Mouse (Mus musculus) granulocyte monocyte progenitor cell, adult 5-6 weeks (primary cell): ENCODE results near the gene Ceacam2. TPM values are rescaled to one million over a fixed set of nuclear protein-coding genes. Genes with fewer than 3 reads are reported as not detected.
"Not testable (repeated sequence)": the region's sequence is repeated elsewhere in the genome, so short reads cannot be mapped to it uniquely, and the experiment has no call there.

Experiments used
- ATAC-seq: replicated peaks from 2 replicates; pipeline ENCODE4 v1.8.0; 2016; ENCODE audit warnings: mild to moderate bottlenecking, moderate TSS enrichment, inconsistent platforms; ENCODE audit not compliant: poor library complexity, severe bottlenecking
- total RNA-seq, 2 experiments: library from RNA; stranded (forward) in 1 of 2; stranded (reverse) in 1 of 2; fragments of 200-712, 200-1000 nt in 1 of 2; fragments of >200 nt in 1 of 2; fragmentation: Nextera tagmentation in 1 of 2; gene quantifications; 2 replicates each; pipeline ENCODE4 v1.2.3; 2014 to 2017

Ceacam2 gene
- total RNA-seq, 2 experiments from 2014 or later, result not detected

GRCm38 (mm10) chr7:25486186-25486585 is 53.5 kb downstream of the Ceacam2 start:
- ATAC-seq, result no peak

GRCm38 (mm10) chr7:25485061-25485460 is 54.6 kb downstream of the Ceacam2 start:
- no peak for ATAC-seq

GRCm38 (mm10) chr7:25483133-25483735 is 56.4 kb downstream of the Ceacam2 start:
- no peak for ATAC-seq

- ATAC-seq, result not testable (repeated sequence)
Observed at GRCm38 (mm10) chr7:25480791-25481190, 58.9 kb downstream of the Ceacam2 start.

GRCm38 (mm10) chr7:25479440-25479839 is 60.2 kb downstream of the Ceacam2 start:
- ATAC-seq, result peak; percentile 53

GRCm38 (mm10) chr7:25477752-25478093 is 61.9 kb downstream of the Ceacam2 start:
- peak; percentile 53 for ATAC-seq

- peak; percentile 92 for ATAC-seq
Observed at GRCm38 (mm10) chr7:25477091-25477751, 62.4 kb downstream of the Ceacam2 start, which contains the start of gene Ceacam1. TSS of gene Ceacam1 (minus strand) at chr7:25477603.

GRCm38 (mm10) chr7:25471821-25472220 is 67.8 kb downstream of the Ceacam2 start:
- not testable (repeated sequence) for ATAC-seq

Other genes starting within 250 kb of the Ceacam2 start
- 17.2 and 41.6 TPM in 2 replicates for gene Pafah1b3, start 241.9 kb downstream of the Ceacam2 start, total RNA-seq (2014; fragmentation: Nextera tagmentation)
- gene Pafah1b3, start 241.9 kb downstream of the Ceacam2 start, total RNA-seq (2017), result 16.1 and 17.4 TPM in 2 replicates
- not detected in 2 replicates for gene Prr19, start 238.4 kb downstream of the Ceacam2 start, total RNA-seq (2014; fragmentation: Nextera tagmentation)
- not detected in 2 replicates for gene Prr19, start 238.4 kb downstream of the Ceacam2 start, total RNA-seq (2017)
- not detected in 2 replicates for gene Tmem145, start 233.8 kb downstream of the Ceacam2 start, total RNA-seq (2014; fragmentation: Nextera tagmentation)
- not detected in 2 replicates for gene Tmem145, start 233.8 kb downstream of the Ceacam2 start, total RNA-seq (2017)
- 3.1 and 5.0 TPM in 2 replicates for gene Megf8, start 222.7 kb downstream of the Ceacam2 start, total RNA-seq (2014; fragmentation: Nextera tagmentation)
- gene Megf8, start 222.7 kb downstream of the Ceacam2 start, total RNA-seq (2017), result 3.2 and 4.0 TPM in 2 replicates
- not detected in 2 replicates for gene Cnfn, start 170.1 kb downstream of the Ceacam2 start, total RNA-seq (2014; fragmentation: Nextera tagmentation)
- gene Cnfn, start 170.1 kb downstream of the Ceacam2 start, total RNA-seq (2017), result not detected in 2 replicates
- 10.7 and 27.1 TPM in 2 replicates for gene Lipe, start 141.1 kb downstream of the Ceacam2 start, total RNA-seq (2014; fragmentation: Nextera tagmentation)
- gene Lipe, start 141.1 kb downstream of the Ceacam2 start, total RNA-seq (2017), result 6.1 and 6.2 TPM in 2 replicates
- gene Cxcl17, start 127.0 kb downstream of the Ceacam2 start, total RNA-seq (2014; fragmentation: Nextera tagmentation), result not detected in 2 replicates
- not detected in 2 replicates for gene Cxcl17, start 127.0 kb downstream of the Ceacam2 start, total RNA-seq (2017)
- 30.3 and 43.8 TPM in 2 replicates for gene Ceacam1, start 62.3 kb downstream of the Ceacam2 start, total RNA-seq (2014; fragmentation: Nextera tagmentation)
- 15.8 and 18.5 TPM in 2 replicates for gene Ceacam1, start 62.3 kb downstream of the Ceacam2 start, total RNA-seq (2017)
- not detected in 2 replicates for gene Erich4, start 76.0 kb upstream of the Ceacam2 start, total RNA-seq (2014; fragmentation: Nextera tagmentation)
- gene Erich4, start 76.0 kb upstream of the Ceacam2 start, total RNA-seq (2017), result not detected in 2 replicates
- 36.0 and 41.9 TPM in 2 replicates for gene Dmac2, start 79.6 kb upstream of the Ceacam2 start, total RNA-seq (2014; fragmentation: Nextera tagmentation)
- 35.6 and 39.0 TPM in 2 replicates for gene Dmac2, start 79.6 kb upstream of the Ceacam2 start, total RNA-seq (2017)
- 18.7 and 26.1 TPM in 2 replicates for gene B3gnt8, start 86.8 kb upstream of the Ceacam2 start, total RNA-seq (2014; fragmentation: Nextera tagmentation)
- gene B3gnt8, start 86.8 kb upstream of the Ceacam2 start, total RNA-seq (2017), result 14.6 and 22.9 TPM in 2 replicates
- gene Bckdha, start 119.1 kb upstream of the Ceacam2 start, total RNA-seq (2014; fragmentation: Nextera tagmentation), result 42.3 and 76.3 TPM in 2 replicates
- 59.8 and 64.6 TPM in 2 replicates for gene Bckdha, start 119.1 kb upstream of the Ceacam2 start, total RNA-seq (2017)
- gene Exosc5, start 119.3 kb upstream of the Ceacam2 start, total RNA-seq (2014; fragmentation: Nextera tagmentation), result 84.1 and 154 TPM in 2 replicates
- 73.1 and 81.3 TPM in 2 replicates for gene Exosc5, start 119.3 kb upstream of the Ceacam2 start, total RNA-seq (2017)
- 0.75 and 1.5 TPM in 2 replicates for gene Tmem91, start 135.3 kb upstream of the Ceacam2 start, total RNA-seq (2014; fragmentation: Nextera tagmentation)
- not detected in 2 replicates for gene Tmem91, start 135.3 kb upstream of the Ceacam2 start, total RNA-seq (2017)
- gene B9d2, start 140.9 kb upstream of the Ceacam2 start, total RNA-seq (2014; fragmentation: Nextera tagmentation), result 49.7 and 53.8 TPM in 2 replicates
- 31.0 and 49.9 TPM in 2 replicates for gene B9d2, start 140.9 kb upstream of the Ceacam2 start, total RNA-seq (2017)
- 261 and 291 TPM in 2 replicates for gene Tgfb1, start 147.1 kb upstream of the Ceacam2 start, total RNA-seq (2014; fragmentation: Nextera tagmentation)
- gene Tgfb1, start 147.1 kb upstream of the Ceacam2 start, total RNA-seq (2017), result 26.4 and 34.3 TPM in 2 replicates
- gene Ccdc97, start 179.2 kb upstream of the Ceacam2 start, total RNA-seq (2014; fragmentation: Nextera tagmentation), result 35.6 and 51.7 TPM in 2 replicates
- 8.9 and 14.8 TPM in 2 replicates for gene Ccdc97, start 179.2 kb upstream of the Ceacam2 start, total RNA-seq (2017)
- gene Hnrnpul1, start 214.9 kb upstream of the Ceacam2 start, total RNA-seq (2014; fragmentation: Nextera tagmentation), result 146 and 152 TPM in 2 replicates
- gene Hnrnpul1, start 214.9 kb upstream of the Ceacam2 start, total RNA-seq (2017), result 146 and 175 TPM in 2 replicates
- gene Axl, start 248.8 kb upstream of the Ceacam2 start, total RNA-seq (2014; fragmentation: Nextera tagmentation), result 1.0 and 4.0 TPM in 2 replicates
- 0.43 and 5.5 TPM in 2 replicates for gene Axl, start 248.8 kb upstream of the Ceacam2 start, total RNA-seq (2017)